Mouse (Mus musculus) CH12.LX (cell line): ENCODE results near the gene Ankrd39. TPM values are rescaled to one million over a fixed set of nuclear protein-coding genes. Genes with fewer than 3 reads are reported as not detected.

Experiments used
- DNase-seq: peaks from one replicate; pipeline ENCODE4 v3.0.0-alpha.2; 2013; ENCODE audit errors: extremely low read depth
- H3K27ac ChIP-seq: 2 replicates; pipeline ENCODE4 v1.5.1; 2012; ENCODE audit warnings: low read depth, mild to moderate bottlenecking, control low read depth, moderate library complexity; ENCODE audit not compliant: insufficient read depth
- H3K27me3 ChIP-seq: replicated peaks from 2 replicates; pipeline ENCODE3; 2012; ENCODE audit warnings: inconsistent platforms
- H3K36me3 ChIP-seq, 2 experiments: replicated peaks in 1 of 2; 2 replicates each; pipeline versions ENCODE3 to v1.6.1; 2012; ENCODE audit warnings: inconsistent platforms in 1 of 2, low read length in 1 of 2, mild to moderate bottlenecking in 1 of 2, mixed read lengths in 1 of 2, moderate library complexity in 1 of 2; ENCODE audit not compliant: control insufficient read depth in 1 of 2, insufficient read depth in 1 of 2
- H3K4me1 ChIP-seq, 2 experiments: 2 replicates each; pipeline ENCODE4 v1.6.1; 2012; ENCODE audit warnings: inconsistent platforms in 1 of 2, moderate library complexity in 1 of 2; ENCODE audit not compliant: insufficient read depth in 2 of 2, control insufficient read depth in 1 of 2
- H3K4me2 ChIP-seq: 2 replicates; pipeline ENCODE4 v1.6.1; 2012; ENCODE audit warnings: low read depth, mild to moderate bottlenecking, control low read depth; ENCODE audit not compliant: poor library complexity, insufficient read depth, severe bottlenecking
- H3K4me3 ChIP-seq, 3 experiments: fragments of 150-350 bp in 1 of 3; sonication (generic) in 1 of 3; replicated peaks in 1 of 3; 2 replicates each; pipeline versions ENCODE3 to v1.5.1; 2011 to 2012; ENCODE audit warnings: low read depth in 2 of 3, low read length in 2 of 3, mild to moderate bottlenecking in 2 of 3, moderate library complexity in 2 of 3, control low read depth in 1 of 3, improper control_type of control experiment in 1 of 3, inconsistent platforms in 1 of 3, mixed read lengths in 1 of 3; ENCODE audit not compliant: poor library complexity in 1 of 3
- H3K79me2 ChIP-seq: replicated peaks from 2 replicates; pipeline ENCODE4 v1.6.1; 2012; ENCODE audit warnings: mild to moderate bottlenecking, moderate library complexity; ENCODE audit not compliant: control insufficient read depth, poor library complexity, insufficient read depth, severe bottlenecking; ENCODE audit errors: extremely low read depth
- H3K9ac ChIP-seq: 2 replicates; pipeline ENCODE4 v1.6.1; 2012; ENCODE audit warnings: low read depth, mild to moderate bottlenecking, control low read depth, moderate library complexity; ENCODE audit not compliant: insufficient read depth
- H3K9me3 ChIP-seq: replicated peaks from 2 replicates; pipeline ENCODE3; 2012; ENCODE audit warnings: low read length, inconsistent platforms, mixed read lengths
- CHD1 ChIP-seq: IDR thresholded peaks from 2 replicates; pipeline ENCODE4 v1.6.1; 2012; ENCODE audit warnings: low read depth, low read length, improper control_type of control experiment, inconsistent platforms
- CHD2 ChIP-seq: IDR thresholded peaks from 2 replicates; pipeline ENCODE4 v1.6.1; 2011; ENCODE audit warnings: low read length, improper control_type of control experiment
- CTCF ChIP-seq, 2 experiments: IDR thresholded peaks in 1 of 2; conservative IDR thresholded peaks in 1 of 2; 2 replicates each; pipeline ENCODE4 v1.5.1; 2011 to 2012; ENCODE audit warnings: low read depth in 2 of 2, low read length in 2 of 2, improper control_type of control experiment in 1 of 2, inconsistent platforms in 1 of 2, mild to moderate bottlenecking in 1 of 2, moderate library complexity in 1 of 2
- MAX ChIP-seq: IDR thresholded peaks from 2 replicates; pipeline ENCODE4 v1.6.1; 2011; ENCODE audit warnings: low read length, improper control_type of control experiment
- MAZ ChIP-seq: IDR thresholded peaks from 2 replicates; pipeline ENCODE4 v1.6.1; 2012; ENCODE audit warnings: low read depth, mild to moderate bottlenecking, inconsistent platforms, low read length, improper control_type of control experiment, moderate library complexity
- MYC ChIP-seq: IDR thresholded peaks from 2 replicates; pipeline ENCODE4 v1.6.1; 2011; ENCODE audit warnings: low read depth, mild to moderate bottlenecking, improper control_type of control experiment, low read length
- POLR2A ChIP-seq: IDR thresholded peaks from 2 replicates; pipeline ENCODE4 v1.6.1; 2011; ENCODE audit warnings: low read depth, mild to moderate bottlenecking, improper control_type of control experiment, low read length
- POLR2AphosphoS2 ChIP-seq: IDR thresholded peaks from 2 replicates; pipeline ENCODE4 v1.6.1; 2011; ENCODE audit warnings: low read depth, low read length, improper control_type of control experiment
- RCOR1 ChIP-seq: conservative IDR thresholded peaks from 2 replicates; pipeline ENCODE4 v1.6.1; 2012; ENCODE audit warnings: low read depth, mild to moderate bottlenecking, inconsistent platforms, low read length, improper control_type of control experiment
- SMC3 ChIP-seq: IDR thresholded peaks from 2 replicates; pipeline ENCODE4 v1.6.1; 2011; ENCODE audit warnings: low read depth, low read length, improper control_type of control experiment
- TCF12 ChIP-seq: IDR thresholded peaks from 2 replicates; pipeline ENCODE4 v1.6.1; 2014; ENCODE audit warnings: low read depth, mild to moderate bottlenecking, inconsistent platforms, low read length, improper control_type of control experiment
- USF1 ChIP-seq: IDR thresholded peaks from 2 replicates; pipeline ENCODE4 v1.6.1; 2014; ENCODE audit warnings: low read depth, mild to moderate bottlenecking, inconsistent platforms, low read length, improper control_type of control experiment
- ZNF384 ChIP-seq: IDR thresholded peaks from 2 replicates; pipeline ENCODE4 v1.6.1; 2012; ENCODE audit warnings: low read depth, low read length, improper control_type of control experiment, inconsistent platforms
- dilution Hi-C: fragments of 300-500 bp; cut with MboI; formaldehyde crosslinking; loops from 2 replicates; pipeline ENCODE4 v1.14.3; 2020; ENCODE audit warnings: low sequenced_read_pairs; ENCODE audit not compliant: extremely low pct_unique_long_range_greater_than_20kb, extremely low pct_ligation_motif_present
- in situ Hi-C: fragments of 300-500 bp; cut with MboI; formaldehyde crosslinking; loops from 3 replicates; pipeline ENCODE4 v1.14.3; 2019; ENCODE audit warnings: low sequenced_read_pairs, low pct_ligation_motif_present, low pct_unique_long_range_greater_than_20kb, mixed read lengths
- polyA plus RNA-seq: library from polyadenylated mRNA; unstranded; fragments of >175 nt; gene quantifications from 2 replicates; pipeline ENCODE4 v1.2.1, GENCODE M21; 2012; ENCODE audit warnings: low read depth; ENCODE audit not compliant: insufficient read length
- total RNA-seq, 2 experiments: library from RNA; depleted of rRNA; stranded (reverse); fragments of 300-350 nt in 1 of 2; fragments of >200 nt in 1 of 2; gene quantifications; 2 replicates each; pipeline ENCODE4 v1.2.3; 2012 to 2014

Ankrd39 gene
- total and polyA plus RNA-seq, 3 experiments = 4.3 to 14.8 (median 11.6) TPM

GRCm38 (mm10) chr1:36572140-36572700, 25.0 kb upstream of the Ankrd39 start:
- Histone ChIP-seq H3K4me3 (no peak overlapping the region), H3K9me3 (no peaks in the 10 kb centered on the region), H3K36me3 (no peaks in the 10 kb centered on the region), H3K4me2 (no peak overlapping the region), H3K27me3 (no peaks in the 10 kb centered on the region), H3K9ac (no peak overlapping the region), H3K27ac (no peak overlapping the region), H3K79me2 (no peaks in the 10 kb centered on the region), H3K4me1 (peaks cover 3 to 27% of the 10 kb centered on the region in 2 experiments)
- DNase-seq = no peak
- dilution Hi-C loops = no loop called here
- TF ChIP-seq TCF12 (no peak), RCOR1 (no peak), CHD1 (no peak), POLR2A (no peak), MAX (no peak), SMC3 (no peak)
- in situ Hi-C loops = no loop called here

- in situ Hi-C loops (no loop called here), dilution Hi-C loops (no loop called here)
- Histone ChIP-seq H3K4me3 (no peak overlapping the region), H3K4me2 (no peak overlapping the region), H3K4me1 (peaks cover 9 to 33% of the 10 kb centered on the region in 2 experiments), H3K27ac (no peak overlapping the region), H3K9ac (no peak overlapping the region), H3K79me2 (no peaks in the 10 kb centered on the region), H3K36me3 (no peaks in the 10 kb centered on the region)
- no peak for DNase-seq
- no peak for TF ChIP-seq MAZ
- TF ChIP-seq USF1 = no peak
- TF ChIP-seq MYC = no peak
- TF ChIP-seq SMC3 = no peak
- TF ChIP-seq CHD2 = no peak
- TF ChIP-seq POLR2AphosphoS2 = no peak
- TF ChIP-seq, all 38 proteins: peak for 0
- Histone ChIP-seq H3K9me3 (no peaks in the 10 kb centered on the region), H3K27me3 (no peaks in the 10 kb centered on the region)
These were observed 24.4 kb upstream of the Ankrd39 start for GRCm38 (mm10) chr1:36571627-36572026.

DNA sequence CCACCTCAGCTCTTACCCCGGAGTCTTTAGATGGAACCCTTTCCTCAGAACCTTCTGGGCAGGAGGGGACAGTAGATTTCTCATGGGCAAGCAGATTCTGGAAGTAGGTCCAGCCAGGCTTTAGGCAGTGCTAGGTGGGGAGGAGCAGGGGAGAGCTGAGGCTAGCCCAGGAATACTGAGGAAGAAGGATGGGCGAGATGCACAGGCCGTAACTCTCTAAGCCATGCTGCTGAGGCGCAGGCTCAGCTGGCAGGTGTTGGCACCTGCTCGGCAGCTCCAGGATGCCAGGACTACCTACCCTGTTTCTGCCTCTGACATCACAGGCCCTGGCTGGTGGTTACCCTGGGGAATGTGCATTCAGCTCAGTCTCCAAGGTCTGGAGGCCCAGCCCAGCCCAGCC, 23.1 kb upstream of the Ankrd39 start:
- no peak overlapping the region for H3K9ac ChIP-seq
- H3K4me1 ChIP-seq = peaks cover 12 to 43% of the 10 kb centered on the region in 2 experiments
- H3K36me3 ChIP-seq = no peaks in the 10 kb centered on the region
- H3K9me3 ChIP-seq = no peaks in the 10 kb centered on the region
- in situ Hi-C loops = no loop called here
- H3K4me2 ChIP-seq = no peak overlapping the region
- H3K27ac ChIP-seq = no peak overlapping the region
- H3K27me3 ChIP-seq = no peaks in the 10 kb centered on the region
- dilution Hi-C loops = no loop called here
- no peak for TF ChIP-seq ZNF384
- TF ChIP-seq POLR2AphosphoS2 = no peak
- TF ChIP-seq CTCF (conservative IDR thresholded peaks at IDR 0.05 in 1 of 2, IDR thresholded peaks at IDR 0.05 in 1 of 2; ENCODE audit: low read depth in 2 of 2, low read length in 2 of 2) = no peak
- TF ChIP-seq USF1 = no peak
- no peak for DNase-seq
- H3K79me2 ChIP-seq = no peaks in the 10 kb centered on the region
- no peak overlapping the region for H3K4me3 ChIP-seq
